Mouse (Mus musculus): ENCODE measurements around the gene Slc27a5.

DNA sequence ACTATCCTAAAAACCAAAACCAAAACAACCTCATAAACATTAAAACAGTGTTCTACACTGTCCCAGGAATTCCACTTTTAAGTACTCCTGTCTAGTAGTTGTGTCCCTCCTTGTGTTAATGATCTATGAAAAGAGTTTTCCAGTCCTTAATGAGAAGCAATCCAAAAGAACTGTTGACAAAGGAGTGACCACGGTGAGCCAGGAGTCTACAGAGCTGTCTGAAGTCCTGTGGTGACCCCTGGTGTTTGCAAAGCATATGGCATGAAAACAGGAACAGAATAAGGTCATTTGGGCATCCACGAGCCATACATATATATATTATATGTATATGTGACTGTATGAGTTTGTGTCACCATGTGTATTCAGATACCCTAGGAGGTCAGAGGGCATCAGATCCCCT is 48.1 kb upstream of the Slc27a5 start:
- TF ChIP-seq CTCF (conservative IDR thresholded peaks at IDR 0.05; ENCODE audit: low read length), result peak; percentile 74
- TF ChIP-seq POU5F1 (IDR thresholded peaks at IDR 0.05; ENCODE audit: borderline replicate concordance, low read length), result no peak

All from E14TG2a.4 (cell line).